Mouse (Mus musculus) spleen, adult 2 months (tissue): ENCODE data around the gene Efl1.

Experiments used
- CTCF ChIP-seq: fragments of 200-500 bp; IDR thresholded peaks from 2 replicates; pipeline ENCODE4 v1.5.1; 2011; ENCODE audit warnings: mild to moderate bottlenecking, inconsistent platforms; ENCODE audit not compliant: insufficient read depth, insufficient read length, insufficient replicate concordance; ENCODE audit errors: extremely low read depth
- POLR2A ChIP-seq: fragments of 200-500 bp; IDR thresholded peaks from 2 replicates; pipeline ENCODE4 v1.6.1; 2011; ENCODE audit warnings: low read depth, low read length, inconsistent platforms

- TF ChIP-seq CTCF (no peak), POLR2A (no peak)
Measured at GRCm38 (mm10) chr7:82785335-82785934, 137.0 kb downstream of the Efl1 start.
